Mouse (Mus musculus) small intestine, adult 2 months (tissue): ENCODE data around the gene Snap47.

Experiments
- CTCF ChIP-seq: fragments of 200-500 bp; IDR thresholded peaks from 2 replicates; pipeline ENCODE4 v1.5.1; 2012; ENCODE audit warnings: low read depth, mild to moderate bottlenecking, control low read depth, inconsistent platforms, low read length, moderate library complexity, mixed read lengths; ENCODE audit not compliant: insufficient replicate concordance, insufficient read length; ENCODE audit errors: extremely low read depth
- POLR2A ChIP-seq: fragments of 200-500 bp; IDR thresholded peaks from 2 replicates; pipeline ENCODE4 v1.6.1; 2012; ENCODE audit warnings: low read depth, mild to moderate bottlenecking, control low read depth, inconsistent platforms, low read length, moderate library complexity

DNA sequence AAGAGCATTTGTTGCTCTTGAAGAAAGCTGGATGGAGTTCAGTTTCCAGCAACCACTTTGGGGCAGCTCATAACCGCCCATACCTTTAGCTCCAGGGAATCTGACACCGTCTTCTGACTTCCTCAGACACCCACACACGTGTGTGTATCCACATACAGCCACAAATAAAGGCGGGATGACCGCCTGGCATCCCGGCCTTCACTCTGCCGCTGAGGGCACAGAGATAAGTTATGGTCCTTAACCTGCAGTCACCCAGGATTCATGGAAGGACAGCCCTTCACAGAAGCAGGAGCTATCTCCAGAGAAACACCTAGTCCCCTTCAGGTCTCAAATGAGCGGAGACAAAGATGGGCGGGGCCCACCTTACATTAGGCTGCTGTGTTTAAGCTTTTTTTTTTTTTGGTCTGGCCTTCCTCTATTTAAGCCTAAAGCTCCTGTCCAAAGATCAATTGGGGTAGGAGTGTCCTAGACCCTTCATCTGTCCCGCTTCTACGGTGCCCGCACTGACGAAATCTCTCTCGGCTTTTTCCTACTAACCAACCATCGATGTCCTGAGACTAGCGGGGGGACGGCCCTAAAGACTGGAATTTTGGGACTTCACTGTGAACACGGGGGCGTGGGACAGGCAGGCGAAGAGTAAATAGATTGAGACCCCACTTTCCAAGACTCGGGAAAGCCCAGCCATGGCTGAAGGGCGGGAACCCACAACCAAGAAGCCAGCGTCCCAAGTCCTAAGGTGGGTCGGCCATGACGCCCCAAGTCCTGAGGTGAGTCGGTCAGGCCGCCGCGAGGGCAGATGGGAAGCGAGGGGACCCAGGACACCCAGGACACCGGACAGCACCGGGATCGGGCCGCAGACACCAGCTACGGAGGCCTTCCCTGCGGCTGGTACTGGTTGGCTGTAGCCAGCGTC lies 20.7 kb upstream of the Snap47 start:
- TF ChIP-seq POLR2A: no peak
- no peak for TF ChIP-seq CTCF
